Mouse (Mus musculus) neural tube, embryonic 11.5 days (tissue): Measurements from ENCODE around the gene Camk2g. TPM values are rescaled to one million over a fixed set of nuclear protein-coding genes. Genes with fewer than 3 reads are reported as not detected.
A peak's percentile ranks its signal among the peaks of the same experiment; 100 is the strongest.

Source experiments
- ATAC-seq: fragments of 200-750 bp; cut with Nextera tagmentation; 2 replicates; pipeline ENCODE4 v1.8.0; 2017; ENCODE audit warnings: moderate number of reproducible peaks, mild to moderate bottlenecking, moderate TSS enrichment, moderate library complexity; ENCODE audit not compliant: insufficient read depth, low FRiP score, low TSS enrichment
- DNase-seq: peaks from one replicate; pipeline ENCODE4 v3.0.0-alpha.2; 2015; ENCODE audit warnings: low spot score
- H3K27ac ChIP-seq: fragments of 300-500 bp; sonication (generic); 2 replicates; pipeline ENCODE4 v1.5.1; 2014; ENCODE audit warnings: low read depth, mild to moderate bottlenecking, low read length
- H3K27me3 ChIP-seq: fragments of 300-500 bp; sonication (generic); 2 replicates; pipeline ENCODE4 v1.6.1; 2014; ENCODE audit warnings: mild to moderate bottlenecking, low read length, mixed read lengths; ENCODE audit not compliant: control insufficient read depth, insufficient read depth
- H3K36me3 ChIP-seq: fragments of 300-500 bp; sonication (generic); 2 replicates; pipeline ENCODE4 v1.6.1; 2014; ENCODE audit warnings: mild to moderate bottlenecking, low read length, moderate library complexity, mixed read lengths; ENCODE audit not compliant: control insufficient read depth, insufficient read depth
- H3K4me1 ChIP-seq: fragments of 300-500 bp; sonication (generic); 2 replicates; pipeline ENCODE4 v1.6.1; 2014; ENCODE audit warnings: low read length, mixed read lengths; ENCODE audit not compliant: control insufficient read depth, insufficient read depth
- H3K4me2 ChIP-seq: fragments of 300-500 bp; sonication (generic); 2 replicates; pipeline ENCODE4 v1.6.1; 2014; ENCODE audit warnings: low read depth, mild to moderate bottlenecking, moderate library complexity
- H3K4me3 ChIP-seq: fragments of 300-500 bp; sonication (generic); 2 replicates; pipeline ENCODE4 v1.5.1; 2014; ENCODE audit warnings: low read depth, low read length
- H3K9ac ChIP-seq: fragments of 300-500 bp; sonication (generic); 2 replicates; pipeline ENCODE4 v1.6.1; 2014; ENCODE audit warnings: mild to moderate bottlenecking, low read length
- H3K9me3 ChIP-seq: fragments of 300-500 bp; sonication (generic); 2 replicates; pipeline ENCODE4 v1.6.1; 2016; ENCODE audit warnings: low read length; ENCODE audit not compliant: control insufficient read depth
- WGBS: fragments of 180-500 bp; shearing (Covaris S2); extraction: QIAGEN DNeasy Blood & Tissue Kit; methylation state at CpG from one replicate; pipeline ENCODE4 v1.1.7; 2014; 5-methylcytosine and 5-hydroxymethylcytosine counted together
- polyA plus RNA-seq: library from polyadenylated mRNA; unstranded; fragments of >200 nt; fragmentation: Nextera tagmentation; extraction: Ambion mirVana; gene quantifications from 2 replicates; pipeline ENCODE4 v1.2.1, GENCODE M21; 2014

Camk2g gene
- polyA plus RNA-seq, 1 experiment from 2014 or later, result 56.5 TPM

DNA sequence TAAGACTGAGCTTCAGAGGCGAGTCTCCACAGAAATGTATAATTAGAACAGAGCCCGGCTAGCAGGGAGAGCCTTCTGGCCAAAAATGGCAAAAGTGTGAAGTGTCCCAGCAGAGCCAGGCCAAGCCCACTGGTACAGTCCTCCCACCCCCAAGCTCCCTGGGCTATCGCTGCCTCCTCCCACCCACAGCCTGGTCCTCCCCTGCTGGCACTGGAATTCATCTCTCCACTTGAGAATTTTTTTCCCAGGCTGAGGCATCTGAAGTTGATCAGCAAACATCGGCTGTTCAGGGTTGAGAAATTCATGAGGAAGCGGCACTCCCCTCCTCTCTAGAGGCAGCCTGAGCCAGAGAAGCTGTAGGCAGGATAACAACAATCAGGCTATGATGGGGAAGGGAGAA is 25.3 kb downstream of the Camk2g start:
- 77% methylated on average over 5 of the region's 5 CpGs for WGBS
- DNase-seq, result no peak

DNA sequence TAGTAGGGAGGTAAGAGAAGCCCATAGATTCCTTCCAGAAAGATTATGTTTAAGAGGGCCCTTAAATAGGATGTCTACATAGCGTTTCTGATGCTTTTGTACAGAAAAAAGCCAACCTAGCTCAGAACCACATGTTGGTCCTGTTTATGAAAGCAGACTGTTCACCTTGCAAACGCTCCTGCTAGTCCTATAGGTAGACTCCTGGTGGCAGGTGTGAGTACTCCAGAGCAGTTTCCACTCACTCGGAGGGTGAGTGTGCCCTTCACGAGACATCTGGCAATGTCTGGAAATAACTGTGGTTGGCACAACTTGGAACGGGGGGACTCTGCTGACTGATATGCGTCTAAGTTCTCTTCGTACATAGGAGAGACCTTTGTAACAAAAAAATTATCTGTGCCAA is 26.0 kb downstream of the Camk2g start:
- ATAC-seq, result no peak
- no peak for DNase-seq
- Histone ChIP-seq H3K9ac (no peak overlapping the region), H3K4me3 (no peak overlapping the region), H3K36me3 (peaks cover 15% of the 10 kb centered on the region), H3K27me3 (no peaks in the 10 kb centered on the region), H3K27ac (no peak overlapping the region), H3K4me1 (no peaks in the 10 kb centered on the region), H3K4me2 (no peak overlapping the region), H3K9me3 (no peaks in the 10 kb centered on the region)
- WGBS, result 95% methylated on average over 7 of the region's 7 CpGs

More for the DNA sequence above, 25.3 kb downstream of the Camk2g start:
- Histone ChIP-seq H3K9me3 (no peaks in the 10 kb centered on the region), H3K4me2 (no peak overlapping the region), H3K27me3 (no peaks in the 10 kb centered on the region), H3K36me3 (peaks cover 11% of the 10 kb centered on the region), H3K27ac (no peak overlapping the region), H3K4me3 (no peak overlapping the region), H3K9ac (no peak overlapping the region), H3K4me1 (no peaks in the 10 kb centered on the region)
- no peak for ATAC-seq

- H3K27me3 ChIP-seq, result no peaks in the 10 kb centered on the region
Measured at GRCm38 (mm10) chr14:20765642-20766258, 28.1 kb downstream of the Camk2g start.

DNA sequence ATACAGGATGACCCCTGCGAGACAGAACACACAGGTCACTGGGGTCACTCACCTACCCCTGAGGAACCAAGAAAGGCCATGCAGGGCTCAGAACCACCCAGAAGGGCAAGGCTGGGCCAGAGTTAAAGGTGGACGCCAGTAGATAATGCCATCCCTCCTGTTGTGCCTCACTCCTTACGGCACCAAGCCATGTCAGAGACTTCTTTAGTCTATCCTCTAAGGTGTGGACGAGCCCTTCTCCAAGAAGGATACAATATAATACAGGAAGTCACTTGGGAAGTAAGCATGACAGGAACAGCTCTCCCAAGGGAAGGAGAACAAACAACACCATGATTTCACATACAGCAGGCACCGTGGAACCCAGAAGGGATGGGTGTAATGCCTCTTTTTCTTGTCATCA is 28.9 kb downstream of the Camk2g start:
- Histone ChIP-seq H3K36me3 (peaks cover 16% of the 10 kb centered on the region), H3K4me2 (no peak overlapping the region), H3K9me3 (no peaks in the 10 kb centered on the region), H3K27ac (no peak overlapping the region), H3K9ac (no peak overlapping the region), H3K4me1 (no peaks in the 10 kb centered on the region), H3K27me3 (no peaks in the 10 kb centered on the region), H3K4me3 (no peak overlapping the region)
- ATAC-seq, result no peak
- 87% methylated on average over 5 of the region's 5 CpGs for WGBS
- no peak for DNase-seq

More at GRCm38 (mm10) chr14:20765642-20766258, 28.1 kb downstream of the Camk2g start:
- peaks cover 13% of the 10 kb centered on the region for H3K36me3 ChIP-seq
- no peak overlapping the region for H3K9ac ChIP-seq
- 32% methylated on average over 12 of the region's 12 CpGs for WGBS
- no peak overlapping the region for H3K27ac ChIP-seq
- H3K4me3 ChIP-seq, result no peak overlapping the region
- peak; percentile 45; the same call in 1 of the 2 replicates for ATAC-seq
- no peak overlapping the region for H3K4me2 ChIP-seq
- DNase-seq, result peak; percentile 87
- no peaks in the 10 kb centered on the region for H3K9me3 ChIP-seq
- H3K4me1 ChIP-seq, result no peaks in the 10 kb centered on the region

- Histone ChIP-seq H3K9me3 (no peaks in the 10 kb centered on the region), H3K9ac (no peak overlapping the region), H3K27me3 (no peaks in the 10 kb centered on the region), H3K4me1 (no peaks in the 10 kb centered on the region), H3K36me3 (peaks cover 23% of the 10 kb centered on the region), H3K27ac (no peak overlapping the region), H3K4me3 (no peak overlapping the region), H3K4me2 (no peak overlapping the region)
- 84% methylated on average over 8 of the region's 8 CpGs for WGBS
- ATAC-seq (no peak), DNase-seq (no peak)
Measured at GRCm38 (mm10) chr14:20758768-20759435, 35.0 kb downstream of the Camk2g start.

DNA sequence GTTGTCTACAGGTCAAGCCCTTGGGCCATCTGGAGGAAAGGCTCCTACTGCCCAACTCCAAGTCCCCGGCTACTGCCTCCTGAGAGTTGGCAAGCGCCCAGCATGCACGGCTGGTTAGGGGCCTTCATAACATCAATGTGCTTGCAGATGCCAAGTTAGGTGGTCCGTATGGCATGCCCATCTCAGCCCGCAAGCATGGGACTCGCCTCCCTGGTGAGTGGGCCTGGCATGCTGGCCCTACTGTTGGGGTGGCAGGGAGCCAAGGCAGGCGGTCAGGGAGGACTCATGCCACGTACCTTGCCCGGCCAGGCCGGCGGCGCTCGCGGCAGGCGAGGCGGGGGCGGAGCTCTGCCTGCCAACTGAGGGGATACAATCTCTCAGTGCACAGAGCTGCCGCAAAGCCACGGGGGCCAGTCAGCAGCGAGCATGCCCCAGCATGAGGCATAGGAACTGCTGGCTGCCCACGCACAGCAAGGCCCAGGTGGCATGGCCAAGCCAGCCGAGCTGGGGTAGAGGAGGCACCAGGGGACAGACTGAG is 36.4 kb downstream of the Camk2g start:
- 95% methylated on average over 22 of the region's 22 CpGs for WGBS
- Histone ChIP-seq H3K9me3 (no peaks in the 10 kb centered on the region), H3K36me3 (peaks cover 19% of the 10 kb centered on the region), H3K9ac (no peak overlapping the region), H3K27ac (no peak overlapping the region), H3K4me1 (no peaks in the 10 kb centered on the region), H3K27me3 (no peaks in the 10 kb centered on the region), H3K4me3 (no peak overlapping the region), H3K4me2 (no peak overlapping the region)
- DNase-seq, result no peak
- ATAC-seq, result no peak

DNA sequence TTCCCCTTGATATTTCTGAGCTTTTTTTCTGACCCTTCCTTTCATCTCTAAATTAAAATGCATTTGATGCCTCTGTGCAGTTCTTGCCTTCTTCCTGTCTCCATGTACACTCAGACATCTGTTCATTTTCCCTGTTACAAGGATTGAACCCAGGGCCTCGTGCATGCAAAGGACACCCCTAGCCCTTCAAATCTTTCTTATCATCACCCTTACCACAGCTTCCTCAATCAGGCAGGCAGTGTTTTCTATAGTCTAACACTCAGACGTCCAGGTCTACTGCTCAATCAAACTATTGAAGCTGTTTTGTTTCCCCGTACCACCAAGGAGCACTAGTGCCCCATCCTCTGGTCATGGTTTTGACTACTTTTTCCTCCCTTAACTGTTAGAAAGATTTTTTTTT is 40.1 kb downstream of the Camk2g start:
- Histone ChIP-seq H3K4me3 (no peak overlapping the region), H3K27me3 (no peaks in the 10 kb centered on the region), H3K9ac (no peak overlapping the region), H3K36me3 (peaks cover 12% of the 10 kb centered on the region), H3K4me1 (no peaks in the 10 kb centered on the region), H3K27ac (no peak overlapping the region), H3K4me2 (no peak overlapping the region), H3K9me3 (no peaks in the 10 kb centered on the region)
- no peak for DNase-seq
- no peak for ATAC-seq
- 92% methylated on average over 3 of the region's 3 CpGs for WGBS

DNA sequence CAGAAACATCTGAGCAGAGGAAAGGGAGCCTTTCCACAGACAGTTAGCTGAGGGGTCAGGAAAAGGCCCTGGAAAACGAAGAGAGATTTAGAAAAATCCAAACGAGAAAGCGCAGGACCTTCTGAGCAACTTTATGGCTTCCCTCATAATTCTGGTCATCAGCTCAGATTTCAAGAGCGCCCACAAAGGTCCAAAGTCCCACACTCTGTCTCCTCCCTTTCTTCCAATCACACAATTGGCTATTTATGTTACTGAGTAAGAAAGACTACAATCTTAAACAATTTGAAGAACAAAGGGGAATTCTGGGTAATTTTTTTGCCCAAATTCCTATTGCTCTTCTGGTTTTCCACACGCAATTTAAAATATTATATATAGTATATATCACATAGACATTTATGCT is 43.4 kb downstream of the Camk2g start:
- Histone ChIP-seq H3K9me3 (no peaks in the 10 kb centered on the region), H3K36me3 (0 out of 2 replicates have a peak, but pooled peaks cover 5% of the 10 kb centered on the region), H3K27me3 (no peaks in the 10 kb centered on the region), H3K27ac (no peak overlapping the region), H3K4me3 (no peak overlapping the region), H3K4me2 (no peak overlapping the region), H3K9ac (no peak overlapping the region), H3K4me1 (no peaks in the 10 kb centered on the region)
- no peak for DNase-seq
- ATAC-seq, result no peak
- WGBS, result 81% methylated on average over 5 of the region's 5 CpGs
